Mouse (Mus musculus) urinary bladder, postnatal 10 days (tissue): ENCODE data around the gene Hal.
"Not testable (repeated sequence)": the region's sequence is repeated elsewhere in the genome, so short reads cannot be mapped to it uniquely, and the experiment has no call there.

Source experiments
- DNase-seq: peaks from one replicate; pipeline ENCODE4 v3.0.0; 2022; ENCODE audit warnings: low spot score

The Hal gene

GRCm38 (mm10) chr10:93517754-93518153 is 29.2 kb downstream of the Hal start:
- DNase-seq, result no peak

GRCm38 (mm10) chr10:93518186-93518585 is 29.6 kb downstream of the Hal start:
- no peak for DNase-seq

GRCm38 (mm10) chr10:93518620-93519019 is 30.1 kb downstream of the Hal start:
- DNase-seq, result no peak

GRCm38 (mm10) chr10:93519159-93519558 is 30.6 kb downstream of the Hal start:
- DNase-seq, result no peak

GRCm38 (mm10) chr10:93519756-93520155 is 31.2 kb downstream of the Hal start:
- no peak for DNase-seq

GRCm38 (mm10) chr10:93520994-93521393 is 32.4 kb downstream of the Hal start:
- no peak for DNase-seq

- DNase-seq, result no peak
Measured at GRCm38 (mm10) chr10:93525329-93525728, 36.8 kb downstream of the Hal start.

GRCm38 (mm10) chr10:93538287-93538686 is 49.7 kb downstream of the Hal start:
- no peak for DNase-seq

- DNase-seq, result no peak
Measured at GRCm38 (mm10) chr10:93538818-93539217, 50.2 kb downstream of the Hal start.

GRCm38 (mm10) chr10:93539775-93540430 is 51.3 kb downstream of the Hal start, which contains the start of gene Amdhd1:
Gene Amdhd1 (minus strand): TSS chr10:93540033.
- peak; percentile 38 for DNase-seq

- no peak for DNase-seq
Measured at GRCm38 (mm10) chr10:93540431-93541210, 52.1 kb downstream of the Hal start, which contains the start of gene Ccdc38. Gene Ccdc38 (plus strand): TSS chr10:93540632.

GRCm38 (mm10) chr10:93541585-93541984 is 53.0 kb downstream of the Hal start:
- DNase-seq, result no peak

- no peak for DNase-seq
Measured at GRCm38 (mm10) chr10:93542356-93542755, 53.8 kb downstream of the Hal start.

GRCm38 (mm10) chr10:93543176-93543575 is 54.6 kb downstream of the Hal start:
- DNase-seq, result no peak

- DNase-seq, result no peak
Measured at GRCm38 (mm10) chr10:93544172-93544571, 55.6 kb downstream of the Hal start.

GRCm38 (mm10) chr10:93547741-93548270 is 59.2 kb downstream of the Hal start:
- DNase-seq, result no peak

- no peak for DNase-seq
Measured at GRCm38 (mm10) chr10:93548991-93549390, 60.4 kb downstream of the Hal start.

GRCm38 (mm10) chr10:93549821-93550220 is 61.3 kb downstream of the Hal start:
- DNase-seq, result no peak

GRCm38 (mm10) chr10:93552596-93552995 is 64.0 kb downstream of the Hal start:
- DNase-seq, result no peak

GRCm38 (mm10) chr10:93557971-93558370 is 69.4 kb downstream of the Hal start:
- DNase-seq, result not testable (repeated sequence)

GRCm38 (mm10) chr10:93559786-93560185 is 71.2 kb downstream of the Hal start:
- DNase-seq, result no peak

GRCm38 (mm10) chr10:93564518-93565090 is 76.0 kb downstream of the Hal start:
- no peak for DNase-seq

GRCm38 (mm10) chr10:93567066-93567465 is 78.5 kb downstream of the Hal start:
- no peak for DNase-seq
